Mouse (Mus musculus) fat pad, adult 2 months (tissue): ENCODE measurements around the gene Eps8.
A peak's percentile ranks its signal among the peaks of the same experiment; 100 is the strongest.

ENCODE experiments used
- DNase-seq: peaks from one replicate; pipeline ENCODE4 v3.0.0-alpha.2; 2011; ENCODE audit warnings: low read depth, low spot score; ENCODE audit errors: extremely low read depth

Eps8 gene

GRCm38 (mm10) chr6:137654776-137655175 lies at the start of gene Eps8:
Gene Eps8 (minus strand): TSS chr6:137654876.
- DNase-seq, result no peak

GRCm38 (mm10) chr6:137703431-137703830 lies 48.8 kb upstream of the Eps8 start:
- DNase-seq, result no peak

- no peak for DNase-seq
These were observed 48.2 kb upstream of the Eps8 start for GRCm38 (mm10) chr6:137702918-137703317.

- DNase-seq, result no peak
These were observed 47.5 kb upstream of the Eps8 start for GRCm38 (mm10) chr6:137702186-137702585.

GRCm38 (mm10) chr6:137699434-137699833 lies 44.8 kb upstream of the Eps8 start:
- no peak for DNase-seq

GRCm38 (mm10) chr6:137696445-137697204 lies 41.9 kb upstream of the Eps8 start:
- peak; percentile 30 for DNase-seq

- no peak for DNase-seq
These were observed 40.4 kb upstream of the Eps8 start for GRCm38 (mm10) chr6:137695046-137695445.

GRCm38 (mm10) chr6:137694310-137694709 lies 39.6 kb upstream of the Eps8 start:
- no peak for DNase-seq

GRCm38 (mm10) chr6:137690550-137691119 lies 36.0 kb upstream of the Eps8 start:
- DNase-seq, result no peak

- DNase-seq, result no peak
These were observed 33.9 kb upstream of the Eps8 start for GRCm38 (mm10) chr6:137688506-137689105.

- no peak for DNase-seq
These were observed 33.4 kb upstream of the Eps8 start for GRCm38 (mm10) chr6:137688079-137688478.

- no peak for DNase-seq
These were observed 33.0 kb upstream of the Eps8 start for GRCm38 (mm10) chr6:137687667-137688066.

GRCm38 (mm10) chr6:137682629-137683028 lies 28.0 kb upstream of the Eps8 start:
- no peak for DNase-seq

- DNase-seq, result no peak
These were observed 26.3 kb upstream of the Eps8 start for GRCm38 (mm10) chr6:137681000-137681399.

GRCm38 (mm10) chr6:137676581-137676980 lies 21.9 kb upstream of the Eps8 start:
- no peak for DNase-seq

GRCm38 (mm10) chr6:137675556-137675955 lies 20.9 kb upstream of the Eps8 start:
- DNase-seq, result no peak

- DNase-seq, result no peak
These were observed 18.6 kb upstream of the Eps8 start for GRCm38 (mm10) chr6:137673301-137673700.

- no peak for DNase-seq
These were observed 16.9 kb upstream of the Eps8 start for GRCm38 (mm10) chr6:137671561-137671960.

GRCm38 (mm10) chr6:137670820-137671219 lies 16.1 kb upstream of the Eps8 start:
- no peak for DNase-seq

GRCm38 (mm10) chr6:137669876-137670275 lies 15.2 kb upstream of the Eps8 start:
- no peak for DNase-seq

- DNase-seq, result no peak
These were observed 14.8 kb upstream of the Eps8 start for GRCm38 (mm10) chr6:137669433-137669832.

GRCm38 (mm10) chr6:137668331-137668730 lies 13.7 kb upstream of the Eps8 start:
- no peak for DNase-seq
